Mouse (Mus musculus): ENCODE measurements around the gene Sirt4.

DNA sequence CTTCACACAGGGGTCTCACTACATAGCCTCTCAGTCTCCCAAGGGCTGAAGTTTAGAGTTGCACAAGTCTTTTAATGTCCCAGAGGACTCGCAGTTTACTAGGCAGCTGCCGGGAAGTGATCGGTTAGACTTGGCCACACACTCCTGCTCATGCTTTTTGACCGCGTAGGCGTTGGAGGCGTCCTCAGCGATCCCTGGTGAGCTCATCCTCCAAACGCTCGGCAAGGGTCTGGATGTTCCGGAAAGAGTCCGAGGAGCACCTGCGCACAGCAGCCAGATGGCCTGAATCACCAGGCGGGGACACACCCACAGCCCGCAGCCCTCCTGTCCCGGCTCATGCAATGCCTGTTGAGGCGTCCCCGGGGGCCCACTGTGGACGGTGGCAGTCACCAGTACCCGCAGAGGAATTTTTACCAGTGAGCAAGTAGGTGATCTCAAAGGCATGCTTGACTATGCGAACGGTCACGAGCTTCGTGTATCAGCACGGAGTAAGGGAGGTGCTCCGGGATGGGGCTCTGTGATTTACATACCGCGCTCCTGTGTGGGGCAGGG, 7.3 kb upstream of the Sirt4 start:
- TF ChIP-seq CTCF (IDR thresholded peaks at IDR 0.05; ENCODE audit: low read depth, low read length), result no peak
- TF ChIP-seq TAL1 (conservative IDR thresholded peaks at IDR 0.05; ENCODE audit: low read depth, low read length), result no peak

Measured in G1E (cell line).